Mouse (Mus musculus): Measurements from ENCODE around the gene Ilf2.

DNA sequence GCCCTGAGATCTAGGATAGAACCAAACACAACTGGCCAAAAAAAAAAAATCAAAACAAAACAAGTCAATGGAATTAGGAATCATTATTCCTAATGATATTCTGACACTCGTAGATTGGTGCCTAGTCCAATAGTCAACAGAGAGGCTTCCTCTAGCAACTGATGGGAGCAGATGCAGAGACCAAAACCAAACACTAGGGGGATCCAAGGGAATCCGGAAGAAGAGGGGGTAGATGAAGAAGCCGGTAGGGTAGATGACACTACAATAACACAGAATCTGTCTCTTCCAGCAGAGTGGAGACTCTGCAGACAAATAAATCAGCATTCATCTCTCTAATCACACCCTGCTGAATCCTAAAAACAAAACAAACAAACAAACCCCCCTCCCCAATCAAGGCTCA, 3.7 kb upstream of the Ilf2 start:
- TF ChIP-seq CTCF (IDR thresholded peaks at IDR 0.05; ENCODE audit: low read depth, low read length) (no peak), POLR2A (IDR thresholded peaks at IDR 0.05; ENCODE audit: extremely low read depth, insufficient read depth, low read length) (no peak)

Data from liver, adult 2 months (tissue).